In the genomic region with DNA sequence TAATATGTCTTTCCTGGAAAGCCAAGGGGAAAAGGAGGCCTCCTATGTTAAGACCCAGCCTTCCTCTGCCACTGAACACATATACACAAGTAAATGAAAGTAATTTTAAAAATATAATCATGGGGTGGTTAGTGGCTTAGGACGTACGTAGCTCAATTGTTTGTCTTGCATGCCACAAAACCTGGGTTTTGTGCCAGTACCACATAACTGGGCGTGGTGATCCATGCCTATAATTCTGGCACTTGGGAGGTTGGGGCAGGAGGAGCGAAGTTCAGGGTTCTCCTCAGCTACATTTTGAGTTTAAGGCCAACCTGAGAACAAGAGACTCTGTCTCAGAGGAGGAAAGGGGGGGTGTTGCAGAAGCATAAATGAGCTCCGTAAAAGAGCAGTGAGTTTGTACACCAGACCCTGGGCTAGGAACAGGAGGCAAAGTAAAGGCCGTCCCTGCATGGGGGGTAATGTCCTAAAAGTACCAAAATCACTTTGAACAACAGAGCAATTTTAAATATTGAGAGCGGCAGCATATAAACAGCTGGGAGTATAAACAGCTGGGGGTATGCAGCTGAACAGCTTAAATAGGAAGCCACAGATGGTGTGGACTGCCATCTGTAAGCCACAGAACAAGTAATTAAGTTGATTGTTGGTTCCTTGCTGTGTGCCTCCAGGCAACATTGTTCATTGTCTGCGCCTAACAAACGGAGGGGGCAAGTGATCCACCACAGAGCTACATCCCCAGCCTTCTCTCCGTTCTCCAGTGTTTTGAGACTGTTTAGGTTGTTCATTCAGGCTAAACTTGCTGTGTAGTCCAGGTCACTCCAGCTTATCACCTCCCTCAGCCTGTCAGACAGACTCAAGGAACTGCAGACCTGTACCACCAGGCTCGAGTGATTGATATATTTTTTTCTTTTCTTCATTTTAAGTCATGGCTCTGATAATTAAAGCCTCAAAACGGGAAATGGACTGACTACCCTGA, we compare ENCODE assay signal across 14 mouse cellular contexts. TPM values are rescaled to one million over a fixed set of nuclear protein-coding genes. Genes with fewer than 3 reads are reported as not detected.
DNase-seq lines count a peak whose midpoint lies in the region; ATAC-seq and TF ChIP-seq lines count a peak whose summit lies in the region.
"Had no signal": no experiment of that assay in that cellular context is flagged by ENCODE, and none has a peak within 500 bp of the region (broad histone marks: within the 10 kb centered on the region; RNA-seq: fewer than 3 reads in every experiment).

No protein-coding gene starts in this region.

- H3K27ac ChIP-seq in lung, embryonic 14.5 days (ENCODE audit: low read depth) = peak overlapping the region; percentile 81
- peak overlapping the region; percentile 65 for H3K27ac ChIP-seq in embryonic facial prominence, embryonic 15.5 days (replicated peaks)
- no peak overlapping the region for H3K27ac ChIP-seq in hindbrain, postnatal 0 days
- H3K27ac ChIP-seq in stomach, embryonic 14.5 days (ENCODE audit: low read length) = peak overlapping the region; percentile 88
- no peak overlapping the region for H3K27ac ChIP-seq in cerebellum, adult 2 months (ENCODE audit: insufficient read depth, low read length)
- H3K27ac ChIP-seq: liver, embryonic 14.5 days had no signal

- DNase-seq in lung, embryonic 14.5 days = peak; percentile 28
- no peak for DNase-seq in lung, postnatal 14 days
- DNase-seq in hindbrain, postnatal 0 days (ENCODE audit: low spot score) = peak; percentile 65
- no peak for DNase-seq in heart, adult 11 months
- no peak for DNase-seq in cerebellum, adult 2 months
- no peak for DNase-seq in MN1 (ENCODE audit: low spot score)
- DNase-seq: cerebellum, postnatal 25 days had no signal

- ATAC-seq in lung, embryonic 14.5 days (ENCODE audit: insufficient read depth) = no peak
- ATAC-seq in embryonic facial prominence, embryonic 15.5 days (ENCODE audit: insufficient number of reproducible peaks, low FRiP score, low TSS enrichment, low read depth) = peak; percentile 26; the same call in 1 of the 2 replicates
- ATAC-seq in hindbrain, postnatal 0 days = no peak
- no peak for ATAC-seq in stomach, embryonic 14.5 days (ENCODE audit: insufficient number of reproducible peaks, insufficient read depth, low FRiP score, low read depth)

- no peaks in the 10 kb centered on the region for H3K9me3 ChIP-seq in lung, embryonic 14.5 days (ENCODE audit: low read depth, low read length)
- H3K9me3 ChIP-seq in embryonic facial prominence, embryonic 15.5 days (replicated peaks) = no peaks in the 10 kb centered on the region
- H3K9me3 ChIP-seq in hindbrain, postnatal 0 days (ENCODE audit: low read length) = no peaks in the 10 kb centered on the region
- H3K9me3 ChIP-seq in stomach, embryonic 14.5 days (ENCODE audit: control insufficient read depth, low read depth, low read length) = no peaks in the 10 kb centered on the region

- H3K36me3 ChIP-seq in lung, embryonic 14.5 days (ENCODE audit: insufficient read depth) = no peaks in the 10 kb centered on the region
- H3K36me3 ChIP-seq in embryonic facial prominence, embryonic 15.5 days = no peaks in the 10 kb centered on the region
- no peaks in the 10 kb centered on the region for H3K36me3 ChIP-seq in hindbrain, postnatal 0 days (ENCODE audit: insufficient read depth, low read length)
- no peaks in the 10 kb centered on the region for H3K36me3 ChIP-seq in stomach, embryonic 14.5 days (ENCODE audit: control insufficient read depth, insufficient read depth, low read length)

- TF ChIP-seq CTCF in lung, embryonic 14.5 days (IDR thresholded peaks at IDR 0.05; ENCODE audit: low read depth) = no peak
- no peak for TF ChIP-seq CTCF in hindbrain, postnatal 0 days (IDR thresholded peaks at IDR 0.05; ENCODE audit: low read depth)
- no peak for TF ChIP-seq CTCF in cerebellum, adult 2 months (IDR thresholded peaks at IDR 0.05; ENCODE audit: borderline replicate concordance, insufficient read depth, low read depth, low read length)

- H3K4me2 ChIP-seq in lung, embryonic 14.5 days = no peak overlapping the region
- 0 out of 2 replicates have a peak overlapping the region, but pooled peaks have one; percentile 6 for H3K4me2 ChIP-seq in embryonic facial prominence, embryonic 15.5 days (replicated peaks)
- H3K4me2 ChIP-seq in hindbrain, postnatal 0 days (ENCODE audit: low read depth, low read length) = no peak overlapping the region
- H3K4me2 ChIP-seq in stomach, embryonic 14.5 days (replicated peaks; ENCODE audit: low read depth, low read length) = peak overlapping the region; percentile 18; the same call in 1 of the 2 replicates

- no peaks in the 10 kb centered on the region; the same call in 1 of the 2 replicates for H3K4me1 ChIP-seq in lung, embryonic 14.5 days (ENCODE audit: insufficient read depth)
- H3K4me1 ChIP-seq in embryonic facial prominence, embryonic 15.5 days = peaks cover 51% of the 10 kb centered on the region
- no peaks in the 10 kb centered on the region for H3K4me1 ChIP-seq in hindbrain, postnatal 0 days (ENCODE audit: insufficient read depth, low read length)
- H3K4me1 ChIP-seq in stomach, embryonic 14.5 days (ENCODE audit: control insufficient read depth, insufficient read depth, low read length) = peaks cover 23% of the 10 kb centered on the region
- no peaks in the 10 kb centered on the region; the same call in 1 of the 2 replicates for H3K4me1 ChIP-seq in cerebellum, adult 2 months (ENCODE audit: control insufficient read depth, insufficient read depth, low read length)

- no peak overlapping the region for H3K9ac ChIP-seq in lung, embryonic 14.5 days
- H3K9ac ChIP-seq in embryonic facial prominence, embryonic 15.5 days = no peak overlapping the region
- H3K9ac ChIP-seq in hindbrain, postnatal 0 days (replicated peaks; ENCODE audit: low read length) = no peak overlapping the region
- no peak overlapping the region for H3K9ac ChIP-seq in stomach, embryonic 14.5 days (replicated peaks; ENCODE audit: low read depth, low read length)
- H3K9ac ChIP-seq: liver, embryonic 14.5 days had no signal

- WGBS in lung, embryonic 14.5 days = 50% methylated on average over 12 of the region's 12 CpGs
- whole genome bisulfite sequencing in embryonic facial prominence, embryonic 15.5 days = 29% methylated on average over 12 of the region's 12 CpGs
- WGBS in hindbrain, postnatal 0 days = 40% methylated on average over 12 of the region's 12 CpGs
- 48% methylated on average over 12 of the region's 12 CpGs for WGBS in stomach, embryonic 14.5 days
- 47% methylated on average over 12 of the region's 12 CpGs for WGBS in cerebellum, adult 2 months

- no peak for TF ChIP-seq POLR2A in cerebellum, adult 2 months (IDR thresholded peaks at IDR 0.05; ENCODE audit: borderline replicate concordance, insufficient read depth, low read length)

- H3K4me3 ChIP-seq in lung, embryonic 14.5 days (ENCODE audit: low read depth, low read length) = no peak overlapping the region
- no peak overlapping the region for H3K4me3 ChIP-seq in embryonic facial prominence, embryonic 15.5 days (replicated peaks)
- H3K4me3 ChIP-seq in hindbrain, postnatal 0 days (ENCODE audit: low read length) = no peak overlapping the region
- H3K4me3 ChIP-seq in stomach, embryonic 14.5 days (ENCODE audit: low read depth, low read length) = no peak overlapping the region
- H3K4me3 ChIP-seq in cerebellum, adult 2 months (replicated peaks; ENCODE audit: insufficient read depth, low read depth, low read length) = no peak overlapping the region

- H3K27me3 ChIP-seq in lung, embryonic 14.5 days (ENCODE audit: insufficient read depth, low read length) = peaks cover 31% of the 10 kb centered on the region
- H3K27me3 ChIP-seq in embryonic facial prominence, embryonic 15.5 days = peaks cover 53% of the 10 kb centered on the region
- peaks cover 15% of the 10 kb centered on the region for H3K27me3 ChIP-seq in hindbrain, postnatal 0 days (ENCODE audit: insufficient read depth, low read length)
- H3K27me3 ChIP-seq in stomach, embryonic 14.5 days (ENCODE audit: control insufficient read depth, insufficient read depth, low read length) = no peaks in the 10 kb centered on the region
- H3K27me3 ChIP-seq in cerebellum, adult 2 months (ENCODE audit: control insufficient read depth, insufficient read depth, low read length) = no peaks in the 10 kb centered on the region; the same call in 1 of the 2 replicates

RNA-seq across cellular contexts. Expression of a gene that starts 3.1 kb away (rescaled TPM):
- 183 and 192 TPM in 2 replicates for polyA plus RNA-seq in lung, embryonic 14.5 days (2014; fragmentation: Nextera tagmentation; extraction: Ambion mirVana)
- polyA plus RNA-seq in embryonic facial prominence, embryonic 15.5 days (2015; fragmentation: Nextera tagmentation; extraction: Ambion mirVana) = 131 and 181 TPM in 2 replicates
- total RNA-seq in hindbrain, postnatal 0 days (2014; rRNA removed) = 2.6 and 4.1 TPM in 2 replicates
- 5.4 and 6.2 TPM in 2 replicates for polyA plus RNA-seq in hindbrain, postnatal 0 days (2015; fragmentation: Nextera tagmentation; extraction: Ambion mirVana)
- 707 and 780 TPM in 2 replicates for polyA plus RNA-seq in stomach, embryonic 14.5 days (2014; fragmentation: Nextera tagmentation; extraction: Ambion mirVana)
- polyA plus RNA-seq in cerebellum, adult 2 months (2012; rRNA removed) = 0.61 and 1.1 TPM in 2 replicates
- total RNA-seq: neutrophil, adult 5-6 weeks had no signal

RNA-seq across cellular contexts. Expression of a gene that starts 20.6 kb away (rescaled TPM):
- 148 TPM in 2 replicates for polyA plus RNA-seq in lung, embryonic 14.5 days (2014; fragmentation: Nextera tagmentation; extraction: Ambion mirVana)
- 87.8 and 119 TPM in 2 replicates for polyA plus RNA-seq in embryonic facial prominence, embryonic 15.5 days (2015; fragmentation: Nextera tagmentation; extraction: Ambion mirVana)
- total RNA-seq in hindbrain, postnatal 0 days (2014; rRNA removed) = 3.4 and 5.0 TPM in 2 replicates
- 12.6 and 13.6 TPM in 2 replicates for polyA plus RNA-seq in hindbrain, postnatal 0 days (2015; fragmentation: Nextera tagmentation; extraction: Ambion mirVana)
- polyA plus RNA-seq in stomach, embryonic 14.5 days (2014; fragmentation: Nextera tagmentation; extraction: Ambion mirVana) = 407 and 452 TPM in 2 replicates
- 1.1 and 2.1 TPM in 2 replicates for polyA plus RNA-seq in cerebellum, adult 2 months (2012; rRNA removed)

RNA-seq across cellular contexts. Expression of a gene that starts 53.3 kb away (rescaled TPM):
- 0.05 TPM in 2 replicates for polyA plus RNA-seq in lung, embryonic 14.5 days (2014; fragmentation: Nextera tagmentation; extraction: Ambion mirVana)
- polyA plus RNA-seq in embryonic facial prominence, embryonic 15.5 days (2015; fragmentation: Nextera tagmentation; extraction: Ambion mirVana) = 11.5 and 14.1 TPM in 2 replicates
- total RNA-seq in hindbrain, postnatal 0 days (2014; rRNA removed) = not detected in 2 replicates
- polyA plus RNA-seq in hindbrain, postnatal 0 days (2015; fragmentation: Nextera tagmentation; extraction: Ambion mirVana) = not detected in 2 replicates
- polyA plus RNA-seq in stomach, embryonic 14.5 days (2014; fragmentation: Nextera tagmentation; extraction: Ambion mirVana) = 0.36 and 0.66 TPM in 2 replicates
- 0.03 TPM in 1 of 2 replicates, not detected in the other for polyA plus RNA-seq in cerebellum, adult 2 months (2012; rRNA removed)
- total RNA-seq: adrenal gland, adult 18-20 months; hematopoietic stem cell, adult 5-6 weeks; layer of hippocampus, postnatal 14 days; neutrophil, adult 5-6 weeks had no signal
- polyA plus RNA-seq: liver, embryonic 14.5 days had no signal

Comparison
In these comparisons a context has a peak if more than half of its experiments do, and no peak if none do; other contexts are left out.
1. DNase-seq: peak in lung, embryonic 14.5 days (single experiment) and hindbrain, postnatal 0 days (single experiment); none in lung, postnatal 14 days (single experiment), heart, adult 11 months (single experiment), cerebellum, adult 2 months (0 of 2) and MN1 (single experiment).
2. H3K27ac ChIP-seq: peak in lung, embryonic 14.5 days (single experiment), embryonic facial prominence, embryonic 15.5 days (single experiment) and stomach, embryonic 14.5 days (single experiment); none in hindbrain, postnatal 0 days (single experiment) and cerebellum, adult 2 months (single experiment).
3. H3K4me2 ChIP-seq: peak in embryonic facial prominence, embryonic 15.5 days (single experiment) and stomach, embryonic 14.5 days (single experiment); none in lung, embryonic 14.5 days (single experiment) and hindbrain, postnatal 0 days (single experiment).
4. RNA of a gene that starts 3.1 kb away (polyA plus RNA-seq): 707 to 780 TPM in stomach, embryonic 14.5 days, 183 to 192 TPM in lung, embryonic 14.5 days and 131 to 181 TPM in embryonic facial prominence, embryonic 15.5 days; 5.4 to 6.2 TPM in hindbrain, postnatal 0 days and 0.61 to 1.1 TPM in cerebellum, adult 2 months; every median in the first group is over 10 times any median in the second.